Mouse (Mus musculus) retina, adult 2 months (tissue): ENCODE measurements around the gene D10Wsu102e.
"Not testable (repeated sequence)": the region's sequence is repeated elsewhere in the genome, so short reads cannot be mapped to it uniquely, and the experiment has no call there.

Source experiments
- DNase-seq: peaks from one replicate; pipeline ENCODE4 v3.0.0-alpha.2; 2012; ENCODE audit warnings: low read depth, low spot score

The D10Wsu102e gene

GRCm38 (mm10) chr10:83385330-83385910 is 25.4 kb downstream of the D10Wsu102e start:
- DNase-seq: no peak

- no peak for DNase-seq
These were observed 37.3 kb downstream of the D10Wsu102e start for GRCm38 (mm10) chr10:83397336-83397735.

GRCm38 (mm10) chr10:83400896-83401295 is 40.9 kb downstream of the D10Wsu102e start:
- DNase-seq: not testable (repeated sequence)

GRCm38 (mm10) chr10:83405031-83405430 is 45.0 kb downstream of the D10Wsu102e start:
- DNase-seq: no peak

GRCm38 (mm10) chr10:83405711-83406110 is 45.7 kb downstream of the D10Wsu102e start:
- no peak for DNase-seq

GRCm38 (mm10) chr10:83407141-83407540 is 47.1 kb downstream of the D10Wsu102e start:
- no peak for DNase-seq

GRCm38 (mm10) chr10:83418466-83418865 is 58.4 kb downstream of the D10Wsu102e start:
- not testable (repeated sequence) for DNase-seq

- no peak for DNase-seq
These were observed 88.6 kb downstream of the D10Wsu102e start for GRCm38 (mm10) chr10:83448582-83448981.

- DNase-seq: no peak
These were observed 97.5 kb downstream of the D10Wsu102e start for GRCm38 (mm10) chr10:83457531-83457930.

GRCm38 (mm10) chr10:83475226-83475625 is 115.2 kb downstream of the D10Wsu102e start:
- DNase-seq: no peak

- DNase-seq: no peak
These were observed 117.3 kb downstream of the D10Wsu102e start for GRCm38 (mm10) chr10:83477286-83477685.

GRCm38 (mm10) chr10:83490506-83490905 is 130.5 kb downstream of the D10Wsu102e start:
- no peak for DNase-seq

- DNase-seq: no peak
These were observed 137.3 kb downstream of the D10Wsu102e start for GRCm38 (mm10) chr10:83497321-83497720.

GRCm38 (mm10) chr10:83508962-83509660 is 149.1 kb downstream of the D10Wsu102e start:
- no peak for DNase-seq

GRCm38 (mm10) chr10:83511304-83511703 is 151.3 kb downstream of the D10Wsu102e start:
- DNase-seq: no peak

GRCm38 (mm10) chr10:83513736-83514135 is 153.7 kb downstream of the D10Wsu102e start:
- no peak for DNase-seq

GRCm38 (mm10) chr10:83520990-83521389 is 161.0 kb downstream of the D10Wsu102e start:
- DNase-seq: no peak

GRCm38 (mm10) chr10:83524238-83524637 is 164.2 kb downstream of the D10Wsu102e start:
- DNase-seq: not testable (repeated sequence)

GRCm38 (mm10) chr10:83530384-83530967 is 170.5 kb downstream of the D10Wsu102e start:
- DNase-seq: no peak

- no peak for DNase-seq
These were observed 173.4 kb downstream of the D10Wsu102e start for GRCm38 (mm10) chr10:83533258-83533909.

GRCm38 (mm10) chr10:83533910-83534283 is 173.9 kb downstream of the D10Wsu102e start, which contains the start of gene Aldh1l2:
TSS of gene Aldh1l2 (minus strand) at chr10:83534140.
- peak; percentile 48 for DNase-seq

GRCm38 (mm10) chr10:83536436-83536835 is 176.4 kb downstream of the D10Wsu102e start:
- DNase-seq: no peak
